Mouse (Mus musculus) forebrain, embryonic 15.5 days (tissue): ENCODE data around the gene Tax1bp1. TPM values are rescaled to one million over a fixed set of nuclear protein-coding genes. Genes with fewer than 3 reads are reported as not detected.

Experiments used
- polyA plus RNA-seq: library from polyadenylated mRNA; unstranded; fragments of >200 nt; fragmentation: Nextera tagmentation; extraction: Ambion mirVana; gene quantifications from 2 replicates; pipeline ENCODE4 v1.2.1, GENCODE M21; 2015

The Tax1bp1 gene
- polyA plus RNA-seq, 1 experiment from 2014 or later = 166 TPM

Other genes starting within 250 kb of the Tax1bp1 start
- 51.5 and 54.2 TPM in 2 replicates for gene Hibadh, start 73.3 kb upstream of the Tax1bp1 start, polyA plus RNA-seq